Mouse (Mus musculus): ENCODE data around the gene Whrn. TPM values are rescaled to one million over a fixed set of nuclear protein-coding genes. Genes with fewer than 3 reads are reported as not detected.

Whrn gene
- polyA plus RNA-seq, 1 experiment from 2014 or later: 6.0 TPM

DNA sequence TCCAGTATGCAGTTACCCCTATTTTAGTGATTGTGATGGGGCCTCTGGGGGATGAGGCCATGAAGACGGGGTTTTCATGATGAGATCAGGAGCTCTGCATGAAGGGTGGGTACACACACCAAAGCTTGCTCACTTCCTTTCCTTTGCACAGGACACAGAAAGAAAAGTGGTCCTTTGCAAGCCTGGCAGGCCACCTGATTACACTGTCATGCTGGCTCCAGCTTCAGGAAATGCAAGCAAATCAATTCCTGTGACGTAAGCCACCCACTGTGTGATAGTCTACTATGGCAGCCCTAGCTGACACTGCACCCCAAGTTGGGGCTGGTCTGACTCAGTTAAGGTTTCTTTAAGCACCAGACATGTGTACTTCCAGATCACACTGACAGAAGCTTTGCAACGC is 20.6 kb downstream of the Whrn start:
- ATAC-seq (ENCODE audit: insufficient number of reproducible peaks, insufficient read depth, low FRiP score, low read depth): no peak
- Histone ChIP-seq H3K36me3 (ENCODE audit: control insufficient read depth, insufficient read depth, low read length) (no peaks in the 10 kb centered on the region), H3K9me3 (ENCODE audit: control insufficient read depth, low read depth, low read length) (no peaks in the 10 kb centered on the region), H3K4me2 (replicated peaks; ENCODE audit: low read depth, low read length) (no peak overlapping the region), H3K27ac (ENCODE audit: low read length) (no peak overlapping the region), H3K27me3 (ENCODE audit: control insufficient read depth, insufficient read depth, low read length) (no peaks in the 10 kb centered on the region), H3K4me1 (ENCODE audit: control insufficient read depth, insufficient read depth, low read length) (peaks cover 2% of the 10 kb centered on the region), H3K4me3 (ENCODE audit: low read depth, low read length) (no peak overlapping the region), H3K9ac (replicated peaks; ENCODE audit: low read depth, low read length) (no peak overlapping the region)
- 60% methylated on average over 3 of the region's 3 CpGs for WGBS

- Histone ChIP-seq H3K27me3 (ENCODE audit: control insufficient read depth, insufficient read depth, low read length) (no peaks in the 10 kb centered on the region), H3K4me3 (ENCODE audit: low read depth, low read length) (no peak overlapping the region)
- WGBS: 30% methylated on average over 2 of the region's 2 CpGs
These were observed 21.4 kb downstream of the Whrn start for GRCm38 (mm10) chr4:63474439-63474838.

GRCm38 (mm10) chr4:63467338-63467737 is 28.5 kb downstream of the Whrn start:
- 28% methylated on average over 9 of the region's 10 CpGs for WGBS
- Histone ChIP-seq H3K4me2 (replicated peaks; ENCODE audit: low read depth, low read length) (no peak overlapping the region), H3K27ac (ENCODE audit: low read length) (no peak overlapping the region), H3K9ac (replicated peaks; ENCODE audit: low read depth, low read length) (no peak overlapping the region), H3K4me3 (ENCODE audit: low read depth, low read length) (no peak overlapping the region), H3K27me3 (ENCODE audit: control insufficient read depth, insufficient read depth, low read length) (no peaks in the 10 kb centered on the region), H3K36me3 (ENCODE audit: control insufficient read depth, insufficient read depth, low read length) (no peaks in the 10 kb centered on the region), H3K9me3 (ENCODE audit: control insufficient read depth, low read depth, low read length) (no peaks in the 10 kb centered on the region), H3K4me1 (ENCODE audit: control insufficient read depth, insufficient read depth, low read length) (0 out of 2 replicates have a peak, but pooled peaks cover 3% of the 10 kb centered on the region)
- no peak for ATAC-seq (ENCODE audit: insufficient number of reproducible peaks, insufficient read depth, low FRiP score, low read depth)

More at GRCm38 (mm10) chr4:63474439-63474838, 21.4 kb downstream of the Whrn start:
- Histone ChIP-seq H3K9ac (replicated peaks; ENCODE audit: low read depth, low read length) (no peak overlapping the region), H3K9me3 (ENCODE audit: control insufficient read depth, low read depth, low read length) (no peaks in the 10 kb centered on the region), H3K36me3 (ENCODE audit: control insufficient read depth, insufficient read depth, low read length) (no peaks in the 10 kb centered on the region), H3K4me1 (ENCODE audit: control insufficient read depth, insufficient read depth, low read length) (no peaks in the 10 kb centered on the region), H3K27ac (ENCODE audit: low read length) (no peak overlapping the region), H3K4me2 (replicated peaks; ENCODE audit: low read depth, low read length) (no peak overlapping the region)
- no peak for ATAC-seq (ENCODE audit: insufficient number of reproducible peaks, insufficient read depth, low FRiP score, low read depth)

DNA sequence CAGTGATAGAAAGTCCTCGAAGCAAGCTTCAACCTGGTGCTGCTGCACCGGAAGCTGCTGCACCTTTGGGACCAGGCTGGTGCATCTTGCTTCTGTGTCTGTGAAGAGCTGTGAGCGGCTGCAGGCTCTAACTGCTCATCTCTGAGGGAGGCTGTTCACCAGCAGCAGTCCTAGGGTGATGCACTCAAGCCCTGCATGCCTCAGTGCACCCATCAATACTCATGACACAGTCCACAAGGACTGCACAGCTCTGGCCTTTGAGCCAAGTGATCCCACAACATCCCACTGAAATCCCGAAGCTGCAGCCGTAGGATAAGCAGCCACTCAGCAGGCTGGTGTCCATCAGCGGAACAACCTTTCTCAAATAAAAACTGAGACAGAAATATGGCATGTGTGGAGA is 29.6 kb downstream of the Whrn start:
- 0 out of 2 replicates have a peak, but pooled peaks cover 3% of the 10 kb centered on the region for H3K4me1 ChIP-seq (ENCODE audit: control insufficient read depth, insufficient read depth, low read length)
- H3K27ac ChIP-seq (ENCODE audit: low read length): no peak overlapping the region
- no peaks in the 10 kb centered on the region for H3K9me3 ChIP-seq (ENCODE audit: control insufficient read depth, low read depth, low read length)
- H3K36me3 ChIP-seq (ENCODE audit: control insufficient read depth, insufficient read depth, low read length): no peaks in the 10 kb centered on the region
- WGBS: 76% methylated on average over 6 of the region's 6 CpGs
- H3K4me3 ChIP-seq (ENCODE audit: low read depth, low read length): no peak overlapping the region
- no peaks in the 10 kb centered on the region for H3K27me3 ChIP-seq (ENCODE audit: control insufficient read depth, insufficient read depth, low read length)
- no peak for ATAC-seq (ENCODE audit: insufficient number of reproducible peaks, insufficient read depth, low FRiP score, low read depth)
- no peak overlapping the region for H3K4me2 ChIP-seq (replicated peaks; ENCODE audit: low read depth, low read length)
- H3K9ac ChIP-seq (replicated peaks; ENCODE audit: low read depth, low read length): no peak overlapping the region

DNA sequence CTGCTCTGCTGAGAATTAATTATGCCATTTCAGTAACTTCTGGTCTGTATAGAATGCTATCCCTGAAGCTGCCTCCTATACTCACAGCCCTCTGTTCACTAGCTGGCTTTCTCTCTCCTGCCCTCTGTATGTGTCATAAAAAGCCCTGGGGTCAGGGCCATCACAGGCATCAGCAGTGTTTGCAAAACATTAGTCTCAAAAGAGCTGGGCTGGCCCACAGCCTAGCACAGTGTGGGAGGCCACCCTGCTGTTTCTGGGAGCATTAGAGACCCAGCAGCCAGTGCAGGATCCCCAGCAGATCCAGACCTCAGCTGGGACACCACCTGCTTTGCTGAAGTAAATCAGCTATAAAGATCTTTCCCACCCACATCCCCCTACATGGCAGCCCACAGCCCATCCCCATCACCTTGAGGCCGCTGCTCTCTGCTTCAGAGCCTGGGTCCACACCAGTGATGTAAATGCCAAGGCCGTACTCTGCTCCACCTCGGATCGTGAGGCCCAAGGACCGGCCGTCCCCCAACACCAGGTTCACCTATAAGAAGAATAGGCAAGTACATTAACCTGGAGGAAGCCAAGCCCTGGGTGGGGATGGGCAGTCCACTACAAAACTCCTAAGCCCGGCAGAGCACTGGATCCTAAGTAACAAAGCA is 34.8 kb downstream of the Whrn start:
- Histone ChIP-seq H3K4me2 (replicated peaks; ENCODE audit: low read depth, low read length) (no peak overlapping the region), H3K4me1 (ENCODE audit: control insufficient read depth, insufficient read depth, low read length) (peaks cover 9% of the 10 kb centered on the region; the same call in 1 of the 2 replicates), H3K27me3 (ENCODE audit: control insufficient read depth, insufficient read depth, low read length) (no peaks in the 10 kb centered on the region), H3K4me3 (ENCODE audit: low read depth, low read length) (no peak overlapping the region), H3K9me3 (ENCODE audit: control insufficient read depth, low read depth, low read length) (no peaks in the 10 kb centered on the region), H3K36me3 (ENCODE audit: control insufficient read depth, insufficient read depth, low read length) (no peaks in the 10 kb centered on the region), H3K27ac (ENCODE audit: low read length) (no peak overlapping the region), H3K9ac (replicated peaks; ENCODE audit: low read depth, low read length) (no peak overlapping the region)
- WGBS: 82% methylated on average over 7 of the region's 7 CpGs
- no peak for ATAC-seq (ENCODE audit: insufficient number of reproducible peaks, insufficient read depth, low FRiP score, low read depth)

- H3K4me1 ChIP-seq (ENCODE audit: control insufficient read depth, insufficient read depth, low read length): peaks cover 9% of the 10 kb centered on the region; the same call in 1 of the 2 replicates
- no peaks in the 10 kb centered on the region for H3K9me3 ChIP-seq (ENCODE audit: control insufficient read depth, low read depth, low read length)
- peak overlapping the region; percentile 61; the same call in 1 of the 2 replicates for H3K27ac ChIP-seq (ENCODE audit: low read length)
- no peak overlapping the region for H3K4me3 ChIP-seq (ENCODE audit: low read depth, low read length)
- no peaks in the 10 kb centered on the region for H3K36me3 ChIP-seq (ENCODE audit: control insufficient read depth, insufficient read depth, low read length)
- no peak overlapping the region for H3K4me2 ChIP-seq (replicated peaks; ENCODE audit: low read depth, low read length)
- peak; percentile 16; the same call in 1 of the 2 replicates for ATAC-seq (ENCODE audit: insufficient number of reproducible peaks, insufficient read depth, low FRiP score, low read depth)
- 35% methylated on average over 16 of the region's 16 CpGs for WGBS
- no peak overlapping the region for H3K9ac ChIP-seq (replicated peaks; ENCODE audit: low read depth, low read length)
- H3K27me3 ChIP-seq (ENCODE audit: control insufficient read depth, insufficient read depth, low read length): no peaks in the 10 kb centered on the region
These were observed 36.5 kb downstream of the Whrn start for GRCm38 (mm10) chr4:63459141-63459789.

GRCm38 (mm10) chr4:63456547-63456946 is 39.2 kb downstream of the Whrn start:
- peaks cover 9% of the 10 kb centered on the region; the same call in 1 of the 2 replicates for H3K4me1 ChIP-seq (ENCODE audit: control insufficient read depth, insufficient read depth, low read length)
- H3K9ac ChIP-seq (replicated peaks; ENCODE audit: low read depth, low read length): no peak overlapping the region
- H3K4me2 ChIP-seq (replicated peaks; ENCODE audit: low read depth, low read length): no peak overlapping the region
- H3K36me3 ChIP-seq (ENCODE audit: control insufficient read depth, insufficient read depth, low read length): no peaks in the 10 kb centered on the region
- WGBS: 80% methylated on average over 5 of the region's 5 CpGs
- H3K9me3 ChIP-seq (ENCODE audit: control insufficient read depth, low read depth, low read length): no peaks in the 10 kb centered on the region
- no peaks in the 10 kb centered on the region for H3K27me3 ChIP-seq (ENCODE audit: control insufficient read depth, insufficient read depth, low read length)
- H3K27ac ChIP-seq (ENCODE audit: low read length): no peak overlapping the region
- H3K4me3 ChIP-seq (ENCODE audit: low read depth, low read length): no peak overlapping the region
- ATAC-seq (ENCODE audit: insufficient number of reproducible peaks, insufficient read depth, low FRiP score, low read depth): no peak

GRCm38 (mm10) chr4:63453939-63454513 is 41.8 kb downstream of the Whrn start:
- Histone ChIP-seq H3K36me3 (ENCODE audit: control insufficient read depth, insufficient read depth, low read length) (no peaks in the 10 kb centered on the region), H3K27ac (ENCODE audit: low read length) (no peak overlapping the region), H3K4me3 (ENCODE audit: low read depth, low read length) (no peak overlapping the region), H3K27me3 (ENCODE audit: control insufficient read depth, insufficient read depth, low read length) (no peaks in the 10 kb centered on the region), H3K4me2 (replicated peaks; ENCODE audit: low read depth, low read length) (no peak overlapping the region), H3K4me1 (ENCODE audit: control insufficient read depth, insufficient read depth, low read length) (no peaks in the 10 kb centered on the region), H3K9ac (replicated peaks; ENCODE audit: low read depth, low read length) (no peak overlapping the region), H3K9me3 (ENCODE audit: control insufficient read depth, low read depth, low read length) (no peaks in the 10 kb centered on the region)
- 80% methylated on average over 6 of the region's 6 CpGs for WGBS
- no peak for ATAC-seq (ENCODE audit: insufficient number of reproducible peaks, insufficient read depth, low FRiP score, low read depth)
